Mouse (Mus musculus) heart, postnatal 0 days (tissue): ENCODE data around the gene Psmd4. TPM values are rescaled to one million over a fixed set of nuclear protein-coding genes. Genes with fewer than 3 reads are reported as not detected.

ENCODE experiments used
- ATAC-seq: fragments of 200-750 bp; cut with Nextera tagmentation; 2 replicates; pipeline ENCODE4 v1.8.0; 2017; ENCODE audit warnings: low read depth, moderate number of reproducible peaks, moderate library complexity; ENCODE audit not compliant: insufficient read depth
- DNase-seq: peaks from one replicate; pipeline ENCODE4 v3.0.0-alpha.2; 2016; ENCODE audit warnings: low spot score
- H3K27ac ChIP-seq: fragments of 300-500 bp; sonication (generic); 2 replicates; pipeline ENCODE4 v1.5.1; 2014; ENCODE audit warnings: low read depth, mild to moderate bottlenecking
- H3K27me3 ChIP-seq: fragments of 300-500 bp; sonication (generic); 2 replicates; pipeline ENCODE4 v1.6.1; 2014; ENCODE audit warnings: low read length, mixed read lengths; ENCODE audit not compliant: control insufficient read depth, insufficient read depth
- H3K36me3 ChIP-seq: fragments of 300-500 bp; sonication (generic); replicated peaks from 2 replicates; pipeline ENCODE4 v1.6.1; 2014; ENCODE audit warnings: low read length, mixed read lengths; ENCODE audit not compliant: control insufficient read depth, insufficient read depth
- H3K4me1 ChIP-seq: fragments of 300-500 bp; sonication (generic); 2 replicates; pipeline ENCODE4 v1.6.1; 2014; ENCODE audit warnings: antibody characterized with exemption; ENCODE audit not compliant: control insufficient read depth, insufficient read depth
- H3K4me2 ChIP-seq: fragments of 300-500 bp; sonication (generic); 2 replicates; pipeline ENCODE4 v1.6.1; 2014; ENCODE audit warnings: low read depth, mild to moderate bottlenecking, low read length, moderate library complexity
- H3K4me3 ChIP-seq: fragments of 300-500 bp; sonication (generic); 2 replicates; pipeline ENCODE4 v1.5.1; 2014; ENCODE audit warnings: low read depth, low read length
- H3K9ac ChIP-seq: fragments of 300-500 bp; sonication (generic); replicated peaks from 2 replicates; pipeline ENCODE4 v1.6.1; 2014; ENCODE audit warnings: low read depth, low read length, mixed read lengths
- H3K9me3 ChIP-seq: fragments of 300-500 bp; sonication (generic); replicated peaks from 2 replicates; pipeline ENCODE4 v1.6.1; 2016; ENCODE audit warnings: low read length; ENCODE audit not compliant: control insufficient read depth
- CTCF ChIP-seq: IDR thresholded peaks from 2 replicates; pipeline ENCODE4 v1.5.1; 2016; ENCODE audit warnings: antibody characterized with exemption, control low read depth, low read depth
- EP300 ChIP-seq: IDR thresholded peaks from 2 replicates; pipeline ENCODE4 v1.6.1; 2016; ENCODE audit warnings: antibody characterized with exemption, low read depth
- WGBS: fragments of 180-500 bp; shearing (Covaris S2); extraction: QIAGEN DNeasy Blood & Tissue Kit; methylation state at CpG from one replicate; pipeline ENCODE4 v1.1.7; 2014; 5-methylcytosine and 5-hydroxymethylcytosine counted together
- polyA plus RNA-seq: library from polyadenylated mRNA; unstranded; fragments of >200 nt; fragmentation: Nextera tagmentation; extraction: Ambion mirVana; gene quantifications from 2 replicates; pipeline ENCODE4 v1.2.1, GENCODE M21; 2015
- total RNA-seq: library from RNA; depleted of rRNA; stranded (reverse); fragments of >200 nt; gene quantifications from 2 replicates; pipeline ENCODE4 v1.2.3, GENCODE M21; 2014; ENCODE audit warnings: low replicate concordance

Gene Psmd4
- total and polyA plus RNA-seq, 2 experiments from 2014 or later, result 208 to 210 TPM

- H3K27me3 ChIP-seq, result no peaks in the 10 kb centered on the region
- no peaks in the 10 kb centered on the region for H3K9me3 ChIP-seq
- H3K4me2 ChIP-seq, result no peak overlapping the region
- no peak for ATAC-seq
- DNase-seq, result no peak
- WGBS, result 88% methylated on average over 3 of the region's 3 CpGs
- no peaks in the 10 kb centered on the region for H3K4me1 ChIP-seq
- H3K9ac ChIP-seq, result no peak overlapping the region
- H3K36me3 ChIP-seq, result peaks cover 92% of the 10 kb centered on the region
- TF ChIP-seq EP300, result no peak
- no peak for TF ChIP-seq CTCF
- no peak overlapping the region for H3K4me3 ChIP-seq
- H3K27ac ChIP-seq, result no peak overlapping the region
Measured at GRCm38 (mm10) chr3:95005651-95006050, 36.8 kb downstream of the Psmd4 start.

GRCm38 (mm10) chr3:95003273-95003672 is 39.1 kb downstream of the Psmd4 start:
- Histone ChIP-seq H3K36me3 (peaks cover 94% of the 10 kb centered on the region), H3K27me3 (no peaks in the 10 kb centered on the region), H3K9ac (no peak overlapping the region), H3K27ac (no peak overlapping the region), H3K4me1 (no peaks in the 10 kb centered on the region), H3K4me3 (no peak overlapping the region), H3K4me2 (no peak overlapping the region), H3K9me3 (no peaks in the 10 kb centered on the region)
- no peak for ATAC-seq
- TF ChIP-seq CTCF (no peak), EP300 (no peak)
- DNase-seq, result no peak

- ATAC-seq, result no peak
- Histone ChIP-seq H3K9me3 (no peaks in the 10 kb centered on the region), H3K27me3 (no peaks in the 10 kb centered on the region), H3K4me3 (no peak overlapping the region), H3K27ac (no peak overlapping the region), H3K4me2 (no peak overlapping the region), H3K9ac (no peak overlapping the region), H3K36me3 (peaks cover 94% of the 10 kb centered on the region), H3K4me1 (no peaks in the 10 kb centered on the region)
- TF ChIP-seq EP300 (no peak), CTCF (no peak)
- 91% methylated on average over 4 of the region's 4 CpGs for WGBS
- no peak for DNase-seq
Measured at GRCm38 (mm10) chr3:95002569-95002968, 39.8 kb downstream of the Psmd4 start.

GRCm38 (mm10) chr3:94996946-94997345 is 45.5 kb downstream of the Psmd4 start:
- H3K27ac ChIP-seq, result no peak overlapping the region
- DNase-seq (peak; percentile 79), ATAC-seq (no peak)
- TF ChIP-seq EP300, result no peak
- peak; percentile 92 for TF ChIP-seq CTCF
- no peak overlapping the region for H3K9ac ChIP-seq
- H3K4me3 ChIP-seq, result no peak overlapping the region
- H3K9me3 ChIP-seq, result no peaks in the 10 kb centered on the region
- no peaks in the 10 kb centered on the region for H3K4me1 ChIP-seq
- H3K27me3 ChIP-seq, result no peaks in the 10 kb centered on the region
- H3K36me3 ChIP-seq, result peaks cover 97% of the 10 kb centered on the region
- no peak overlapping the region for H3K4me2 ChIP-seq
- 21% methylated on average over 2 of the region's 2 CpGs for WGBS

GRCm38 (mm10) chr3:94989159-94989761 is 53.2 kb downstream of the Psmd4 start:
- no peak overlapping the region for H3K9ac ChIP-seq
- ATAC-seq, result no peak

GRCm38 (mm10) chr3:94987578-94987977 is 54.8 kb downstream of the Psmd4 start:
- ATAC-seq (peak; percentile 96), DNase-seq (peak; percentile 93)
- Histone ChIP-seq H3K4me2 (no peak overlapping the region), H3K9ac (no peak overlapping the region), H3K9me3 (no peaks in the 10 kb centered on the region), H3K27ac (peak overlapping the region; percentile 72), H3K4me1 (peaks cover 40% of the 10 kb centered on the region), H3K4me3 (no peak overlapping the region), H3K27me3 (no peaks in the 10 kb centered on the region), H3K36me3 (peaks cover 34% of the 10 kb centered on the region)
- no peak for TF ChIP-seq CTCF
- peak; percentile 51; the same call in 1 of the 2 replicates for TF ChIP-seq EP300

More at GRCm38 (mm10) chr3:94989159-94989761, 53.2 kb downstream of the Psmd4 start:
- Histone ChIP-seq H3K36me3 (peaks cover 45% of the 10 kb centered on the region), H3K4me2 (no peak overlapping the region), H3K27ac (peak overlapping the region; percentile 7; the same call in 1 of the 2 replicates), H3K4me1 (peaks cover 40% of the 10 kb centered on the region), H3K4me3 (no peak overlapping the region), H3K9me3 (no peaks in the 10 kb centered on the region), H3K27me3 (no peaks in the 10 kb centered on the region)
- WGBS, result 16% methylated on average over 9 of the region's 9 CpGs
- TF ChIP-seq CTCF (no peak), EP300 (no peak)
- no peak for DNase-seq
